Mouse (Mus musculus) G1E (cell line): ENCODE measurements around the gene Cldnd2.

ENCODE experiments used
- CTCF ChIP-seq: IDR thresholded peaks from 2 replicates; pipeline ENCODE4 v1.5.1; 2012; ENCODE audit warnings: low read depth, low read length, inconsistent platforms, mixed read lengths
- GATA1 ChIP-seq: IDR thresholded peaks from 2 replicates; pipeline ENCODE4 v1.6.1; 2012; ENCODE audit warnings: borderline replicate concordance, low read length, inconsistent platforms, mixed read lengths
- GATA2 ChIP-seq: IDR thresholded peaks from 2 replicates; pipeline ENCODE4 v1.6.1; 2012; ENCODE audit warnings: low read depth, low read length, inconsistent platforms, borderline replicate concordance
- POLR2AphosphoS5 ChIP-seq: IDR thresholded peaks from 2 replicates; pipeline ENCODE4 v1.6.1; 2012; ENCODE audit warnings: low read depth, low read length, inconsistent platforms; ENCODE audit not compliant: insufficient replicate concordance
- TAL1 ChIP-seq: conservative IDR thresholded peaks from 2 replicates; pipeline ENCODE4 v1.6.1; 2012; ENCODE audit warnings: low read depth, low read length, inconsistent platforms, mixed read lengths

GRCm38 (mm10) chr7:43443126-43443916 lies 2.7 kb downstream of the Cldnd2 start:
- TF ChIP-seq GATA2 = no peak
- no peak for TF ChIP-seq CTCF
- peak; percentile 37; the same call in 1 of the 2 replicates for TF ChIP-seq POLR2AphosphoS5
- no peak for TF ChIP-seq GATA1
- TF ChIP-seq TAL1 = no peak
